Mouse (Mus musculus) hematopoietic stem cell, adult 5-6 weeks (primary cell): ENCODE data around the gene Arid3b. TPM values are rescaled to one million over a fixed set of nuclear protein-coding genes. Genes with fewer than 3 reads are reported as not detected.

Experiments used
- ATAC-seq, 2 experiments: fragments of 125-278 bp in 1 of 2; replicated peaks in 1 of 2; 2 replicates each; pipeline ENCODE4 v1.8.0; 2016 to 2017; ENCODE audit warnings: inconsistent platforms in 2 of 2, mild to moderate bottlenecking in 2 of 2, moderate number of reproducible peaks in 2 of 2, low read depth in 1 of 2, moderate TSS enrichment in 1 of 2; ENCODE audit not compliant: low FRiP score in 2 of 2, poor library complexity in 2 of 2, severe bottlenecking in 2 of 2, insufficient read depth in 1 of 2, low TSS enrichment in 1 of 2
- total RNA-seq: library from RNA; stranded (forward); fragments of 172-1452, 232-1000 nt; gene quantifications from 2 replicates; pipeline ENCODE4 v1.2.3, GENCODE M21; 2017

The Arid3b gene
- total RNA-seq, 1 experiment from 2014 or later: 4.6 TPM

DNA sequence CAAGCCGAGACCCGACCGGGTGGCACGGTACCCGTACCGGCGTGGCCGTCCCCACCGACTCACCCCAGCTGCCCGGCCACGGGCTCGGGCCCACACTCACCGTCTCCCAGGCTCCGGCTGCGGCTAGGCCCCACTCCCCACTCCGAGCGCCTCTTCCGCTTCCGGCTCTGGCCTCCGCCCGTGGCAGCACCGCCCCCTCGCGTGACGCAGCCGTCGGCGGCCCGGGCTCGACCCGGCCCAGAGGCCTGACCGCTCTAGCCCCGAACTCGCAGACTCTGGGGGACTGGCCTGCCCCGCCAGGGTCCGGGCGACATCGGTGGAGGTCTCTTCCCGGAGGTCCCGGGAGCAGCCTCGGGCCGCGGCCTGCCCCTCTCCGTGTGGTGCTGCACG lies 71.6 kb downstream of the Arid3b start:
- peak; percentile 64 to 76 for ATAC-seq

DNA sequence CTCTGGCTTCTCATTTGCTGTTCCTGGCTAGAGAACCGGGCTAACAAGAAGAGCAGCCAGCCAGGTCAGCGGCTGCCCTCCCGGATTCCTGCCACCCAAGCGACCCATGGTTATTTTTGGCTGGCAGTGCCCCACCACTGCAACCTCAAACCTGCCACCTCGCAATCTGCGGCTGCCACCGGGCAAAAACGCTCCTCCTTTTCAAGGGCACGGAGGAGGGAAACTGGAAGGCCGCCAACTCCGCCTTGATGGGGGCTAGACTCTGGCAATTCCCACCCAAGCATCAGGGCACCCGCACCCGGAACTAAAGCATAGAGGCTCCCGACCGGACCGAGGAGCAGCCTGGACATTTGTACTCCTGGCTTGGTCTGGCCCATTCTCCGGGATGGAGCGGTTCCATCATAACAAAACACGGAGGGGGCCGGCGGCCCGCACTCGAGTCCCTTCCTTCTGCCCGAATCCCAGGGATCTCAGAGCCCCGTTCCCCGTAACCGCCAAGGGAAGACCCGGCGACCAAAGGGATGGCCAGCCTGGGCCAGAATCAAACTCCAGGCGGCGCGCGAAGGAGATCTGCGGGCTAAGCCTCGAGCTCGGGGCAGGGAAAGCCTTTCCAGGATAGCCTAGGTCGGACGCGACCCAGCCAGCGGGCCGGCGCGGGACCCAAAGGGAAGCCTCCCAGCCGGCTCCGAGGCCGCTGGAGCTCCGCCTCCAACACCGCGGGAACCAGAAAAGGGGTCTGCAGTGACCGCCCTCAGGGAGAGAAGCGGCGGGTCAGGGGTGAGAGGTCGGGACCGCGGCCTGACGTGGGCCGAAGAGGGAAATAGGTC lies 72.2 kb downstream of the Arid3b start:
- peak in 1 of 2 experiments; percentile 19; a peak in 2 of 4 replicates for ATAC-seq

DNA sequence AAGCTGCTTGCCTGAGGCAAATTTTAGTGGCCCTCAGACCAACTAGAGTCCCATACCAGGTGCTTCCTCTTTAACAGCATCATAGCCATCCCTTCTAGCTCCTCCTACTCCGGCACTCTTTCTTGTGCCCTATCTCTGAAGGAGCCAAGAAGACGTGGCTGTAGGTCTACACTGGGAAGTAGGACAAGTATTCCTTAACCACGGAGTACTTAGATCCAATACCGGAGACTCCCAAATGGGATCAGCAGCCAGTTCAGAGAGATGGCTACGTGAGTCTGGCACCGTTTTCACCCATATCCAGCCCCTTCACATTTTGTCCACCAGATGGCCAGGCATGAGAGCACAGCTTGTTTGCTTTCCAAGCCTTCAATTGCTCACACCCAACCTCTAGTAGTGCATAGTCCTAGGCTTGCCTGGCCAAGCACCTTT lies 74.0 kb downstream of the Arid3b start:
- ATAC-seq: peak; percentile 24 to 29; a peak in 1 of 4 replicates

DNA sequence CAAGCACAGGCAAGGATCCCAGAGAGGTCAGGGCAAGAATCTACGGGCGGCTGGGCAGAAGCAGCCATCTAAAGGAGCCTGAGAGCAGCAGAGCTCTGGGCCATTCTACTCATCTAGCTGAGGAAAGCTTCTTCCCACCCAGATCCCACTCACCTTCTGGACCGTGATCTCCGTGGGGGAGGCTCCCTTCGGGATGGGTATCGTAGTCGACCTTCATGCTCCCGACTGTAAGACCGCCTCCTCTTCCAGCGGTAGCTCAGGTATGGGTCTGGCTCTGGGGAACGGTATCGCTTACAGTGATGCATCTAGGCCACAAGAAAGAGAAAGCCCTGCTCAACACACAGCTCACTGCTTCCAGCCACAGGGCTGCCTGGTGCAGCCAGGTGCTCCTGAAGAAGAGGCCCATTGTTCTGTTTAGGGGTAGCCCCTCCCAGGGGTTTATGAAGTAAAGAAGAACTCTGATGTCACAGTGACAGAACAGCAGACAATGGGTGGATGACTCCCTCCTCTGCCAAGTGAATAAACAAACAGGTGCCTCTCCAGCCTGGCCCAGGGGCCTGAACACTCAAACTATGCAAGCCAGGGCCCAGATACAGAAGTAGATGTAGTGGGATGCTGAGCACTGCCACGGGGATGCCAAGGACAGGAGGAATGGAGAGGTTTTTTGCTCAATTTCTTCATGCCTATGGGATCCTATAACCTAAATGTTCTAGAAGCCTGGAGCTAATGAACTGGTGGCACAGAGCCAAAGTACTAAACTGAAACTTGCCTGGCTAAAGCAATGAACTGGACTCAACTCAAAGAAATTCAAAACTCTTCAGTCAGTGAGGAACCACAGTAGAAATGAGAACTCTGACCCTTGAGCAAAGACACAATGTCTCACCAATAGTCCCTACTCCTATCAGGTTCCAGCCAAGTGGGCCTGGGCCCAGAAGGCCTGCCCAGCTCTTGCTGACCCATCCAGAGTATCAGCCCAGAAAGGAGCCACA lies 74.7 kb downstream of the Arid3b start:
- no peak for ATAC-seq

DNA sequence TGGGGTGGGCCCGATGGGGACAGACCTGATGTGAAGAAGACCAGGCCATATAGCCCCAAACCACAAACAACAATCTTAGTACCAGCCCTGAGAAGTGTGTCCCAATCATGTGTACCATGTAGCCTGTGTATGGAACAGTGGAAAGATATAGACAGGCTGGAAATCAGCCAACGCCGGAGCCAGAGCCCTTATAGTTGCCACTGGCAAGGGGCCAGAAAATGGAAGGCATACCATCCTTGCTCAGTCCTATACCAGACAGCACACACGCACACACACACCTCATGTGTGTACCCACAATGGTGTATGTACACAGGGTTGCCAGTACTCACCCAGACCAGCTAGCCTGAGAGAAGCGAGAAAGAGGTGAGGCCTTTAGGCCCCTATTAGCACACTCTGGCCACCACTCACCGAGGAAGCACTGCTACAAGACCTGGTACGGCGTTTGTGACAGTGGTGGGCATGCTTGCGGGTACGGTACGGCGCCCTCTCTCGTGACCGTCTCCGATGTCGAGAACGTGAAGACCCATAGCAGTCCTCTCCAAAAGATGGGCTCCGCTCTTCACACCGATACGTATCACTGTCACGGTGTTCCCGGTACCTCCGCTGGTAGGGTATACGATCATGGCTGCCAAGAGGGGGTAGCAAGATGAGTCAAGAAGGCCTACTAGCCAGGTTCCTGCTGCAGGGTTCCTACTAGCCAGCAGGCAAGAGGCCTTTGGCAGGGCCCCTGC lies 76.0 kb downstream of the Arid3b start:
- ATAC-seq: no peak

DNA sequence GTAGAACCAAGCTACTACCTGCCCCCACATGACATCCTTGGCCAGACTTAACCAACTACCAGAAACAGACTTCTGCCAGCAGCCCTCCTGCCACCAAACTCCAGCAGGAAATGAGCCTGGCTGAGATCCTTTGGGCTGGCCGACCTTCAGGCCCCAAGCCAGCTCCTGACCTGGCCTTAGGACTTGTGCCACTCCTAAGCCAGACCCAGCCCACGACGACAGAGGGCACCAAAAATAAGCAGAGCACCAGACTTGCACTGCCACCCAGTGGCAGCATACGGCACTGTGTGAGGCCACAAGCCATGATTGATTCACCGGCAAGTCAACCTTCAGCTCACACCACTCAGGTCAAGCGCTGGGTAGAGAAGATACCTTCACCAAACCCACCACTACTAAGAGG lies 77.3 kb downstream of the Arid3b start:
- ATAC-seq: peak; percentile 63 to 76

DNA sequence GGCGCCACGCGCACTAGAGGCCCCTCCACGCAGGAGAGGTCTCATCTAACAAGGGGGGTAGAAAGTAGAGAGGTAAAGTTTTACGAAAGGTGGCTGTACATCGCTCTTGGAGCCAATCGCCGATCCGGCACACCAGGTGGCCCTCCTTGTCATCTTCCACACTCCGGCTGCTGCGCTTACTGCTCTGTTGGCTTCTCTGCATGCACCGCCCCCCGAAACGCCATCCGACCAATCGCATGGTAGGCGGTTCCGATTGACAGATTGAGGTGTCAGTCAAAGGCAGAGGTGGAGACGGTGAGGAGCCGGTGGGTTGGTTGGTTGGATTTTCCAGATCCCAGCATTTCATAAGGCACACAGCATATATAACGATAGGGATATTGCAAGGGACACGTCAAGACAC lies 78.1 kb downstream of the Arid3b start:
- no peak for ATAC-seq

DNA sequence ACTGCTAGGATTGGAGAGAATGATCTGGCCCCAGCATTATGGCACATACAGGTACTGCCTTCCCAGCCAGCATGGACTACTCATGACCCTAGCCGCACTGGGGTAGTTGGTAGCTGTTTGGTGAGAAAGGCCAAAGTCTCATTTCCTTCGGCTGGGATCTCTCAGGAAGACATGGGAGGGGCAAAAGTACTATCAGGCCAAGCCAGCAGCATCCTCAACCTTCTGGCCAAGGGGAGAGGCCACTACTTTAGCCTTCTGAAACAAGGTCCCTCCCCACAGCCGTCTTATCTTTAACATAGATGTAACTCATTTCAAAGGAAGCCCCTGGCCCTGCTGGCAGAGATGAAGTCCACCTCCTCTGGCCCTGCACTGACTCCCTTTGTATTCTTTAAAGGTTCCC lies 79.0 kb downstream of the Arid3b start:
- ATAC-seq: no peak

DNA sequence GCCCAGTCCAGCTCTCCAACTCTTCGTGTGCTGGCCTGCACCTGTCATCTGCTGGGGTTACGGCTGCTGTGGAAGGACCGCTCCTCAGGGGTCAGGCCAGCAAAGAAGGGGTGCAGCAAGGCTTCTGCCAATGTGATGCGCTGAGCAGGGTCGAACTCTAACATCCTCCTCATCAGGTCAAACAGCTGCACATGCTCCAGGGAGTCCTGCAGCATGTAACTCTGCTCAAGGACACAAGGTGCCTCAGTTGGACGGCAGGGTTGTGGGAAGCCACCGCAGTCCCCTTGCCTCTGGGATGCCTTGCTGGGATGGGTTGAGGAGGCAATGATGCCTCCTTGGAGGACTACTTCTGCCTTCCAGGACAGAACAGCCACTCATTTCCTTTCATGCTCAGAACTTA lies 85.7 kb downstream of the Arid3b start:
- no peak for ATAC-seq

DNA sequence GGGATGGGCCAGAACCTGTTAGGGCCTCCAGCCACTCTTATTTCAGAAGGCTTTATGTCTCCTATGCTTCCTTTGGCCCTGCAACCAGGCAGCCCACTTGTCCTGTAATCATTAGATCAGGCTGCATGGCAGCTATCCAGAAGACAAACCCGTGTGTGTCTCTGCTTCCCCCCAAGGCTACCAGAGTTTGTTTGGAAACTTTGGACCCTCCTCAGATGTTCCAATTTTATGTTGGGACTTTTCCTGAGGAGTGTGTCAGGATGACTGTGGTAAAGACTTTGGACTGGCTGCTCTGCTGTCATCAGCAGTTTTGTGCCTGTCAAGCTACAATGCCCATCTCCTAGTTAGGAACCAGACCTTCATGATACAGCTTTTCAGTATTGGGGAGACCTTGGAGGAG lies 87.8 kb downstream of the Arid3b start:
- ATAC-seq: no peak

DNA sequence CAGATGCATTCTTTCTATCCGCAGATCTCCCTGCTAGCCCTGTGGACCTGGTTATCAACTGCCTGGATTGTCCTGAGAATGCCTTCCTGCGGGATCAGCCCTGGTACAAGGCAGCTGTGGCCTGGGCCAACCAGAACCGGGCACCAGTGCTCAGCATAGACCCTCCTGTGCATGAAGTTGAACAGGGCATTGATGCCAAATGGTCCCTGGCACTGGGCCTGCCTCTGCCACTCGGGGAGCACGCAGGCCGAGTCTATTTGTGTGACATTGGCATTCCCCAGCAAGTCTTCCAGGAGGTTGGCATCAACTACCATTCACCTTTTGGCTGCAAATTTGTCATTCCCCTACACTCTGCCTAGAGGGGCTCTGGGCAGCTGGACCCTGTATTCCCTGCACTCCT lies 88.5 kb downstream of the Arid3b start:
- no peak for ATAC-seq

DNA sequence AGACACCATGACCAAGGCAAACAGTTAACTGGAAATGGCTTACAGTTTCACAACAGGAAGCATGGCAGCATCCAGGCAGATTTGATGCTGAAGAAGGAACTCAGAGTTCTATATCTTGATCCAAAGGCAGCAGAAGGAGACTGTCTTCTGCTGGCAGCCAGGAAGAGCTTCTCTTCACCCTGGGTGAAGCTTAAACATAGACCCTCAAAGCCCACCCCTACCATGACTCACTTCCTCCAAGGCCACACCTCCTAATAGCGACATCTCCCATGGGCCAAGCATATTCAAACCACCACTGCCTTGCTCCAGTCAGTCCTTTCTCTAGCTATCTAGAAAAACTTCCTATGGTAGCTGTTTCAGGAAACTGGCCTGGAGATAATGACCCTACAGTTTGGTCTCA lies 89.5 kb downstream of the Arid3b start:
- ATAC-seq: no peak

DNA sequence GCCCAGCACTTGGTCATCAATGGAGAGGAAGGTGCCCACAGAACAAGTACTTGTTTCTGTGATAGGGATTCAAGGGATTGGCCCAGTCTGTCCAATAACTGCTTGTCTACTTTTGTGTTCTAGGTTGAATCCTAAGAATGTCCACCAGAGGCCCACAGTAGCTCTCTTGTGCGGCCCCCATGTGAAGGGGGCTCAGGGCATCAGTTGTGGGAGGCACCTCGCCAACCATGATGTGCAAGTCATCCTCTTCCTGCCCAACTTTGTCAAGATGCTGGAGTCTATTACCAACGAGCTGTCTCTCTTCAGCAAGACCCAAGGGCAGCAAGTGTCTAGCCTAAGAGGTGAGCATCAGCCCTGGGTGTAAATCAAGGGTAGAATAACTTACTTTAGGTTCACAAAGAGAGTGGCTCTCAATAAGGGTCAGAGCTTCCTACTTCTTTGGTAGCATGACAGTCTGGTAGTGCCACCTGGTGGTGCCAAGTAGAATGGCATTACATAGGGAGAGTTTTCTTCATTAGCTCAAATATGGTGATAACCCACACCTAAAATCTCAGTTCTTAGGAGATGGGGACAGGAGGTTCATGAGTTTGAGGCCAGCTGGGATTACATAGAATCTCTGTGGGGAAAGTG lies 92.0 kb downstream of the Arid3b start:
- peak; percentile 59 to 65 for ATAC-seq

Other genes starting within 250 kb of the Arid3b start
- gene Ulk3, start 247.3 kb downstream of the Arid3b start, total RNA-seq: 2.8 and 5.0 TPM in 2 replicates
- 0.15 TPM in 1 of 2 replicates, not detected in the other for gene Cplx3, start 230.5 kb downstream of the Arid3b start, total RNA-seq
- not detected in 2 replicates for gene Lman1l, start 216.0 kb downstream of the Arid3b start, total RNA-seq
- 166 and 212 TPM in 2 replicates for gene Csk, start 183.2 kb downstream of the Arid3b start, total RNA-seq
- gene Cyp1a2, start 153.1 kb downstream of the Arid3b start, total RNA-seq: not detected in 2 replicates
- gene Cyp1a1, start 148.9 kb downstream of the Arid3b start, total RNA-seq: not detected in 2 replicates
- gene Edc3, start 128.3 kb downstream of the Arid3b start, total RNA-seq: 5.4 and 8.0 TPM in 2 replicates
- 73.3 and 89.1 TPM in 2 replicates for gene Clk3, start 70.9 kb downstream of the Arid3b start, total RNA-seq
- gene Ubl7, start 74.2 kb upstream of the Arid3b start, total RNA-seq: 24.7 and 44.2 TPM in 2 replicates
- 4.1 and 4.3 TPM in 2 replicates for gene Sema7a, start 103.3 kb upstream of the Arid3b start, total RNA-seq
- 1.2 and 1.9 TPM in 2 replicates for gene Cyp11a1, start 169.6 kb upstream of the Arid3b start, total RNA-seq
- gene Stra6, start 227.0 kb upstream of the Arid3b start, total RNA-seq: not detected in 2 replicates